Mouse (Mus musculus): ENCODE measurements at regions not wholly inside any gene's neighbourhood (a gene's known extent, or its start where the extent isn't known, plus 50 kb on each side); places are given as distances from the start of the nearest gene placed in this dataset.
"Not testable (repeated sequence)": the region's sequence is repeated elsewhere in the genome, so short reads cannot be mapped to it uniquely, and the experiment has no call there.

GRCm38 (mm10) chr3:112384641-112385040, 874.0 kb downstream of the Amy2a5 start:
- no peak for ATAC-seq
- Histone ChIP-seq H3K9me3 (replicated peaks) (no peaks in the 10 kb centered on the region), H3K27ac (no peak overlapping the region), H3K36me3 (ENCODE audit: poor library complexity, severe bottlenecking) (no peaks in the 10 kb centered on the region), H3K4me3 (no peak overlapping the region), H3K9ac (no peak overlapping the region), H3K4me1 (no peaks in the 10 kb centered on the region), H3K27me3 (no peaks in the 10 kb centered on the region), H3K4me2 (no peak overlapping the region)
- WGBS = 82% methylated on average over 2 of the region's 2 CpGs

GRCm38 (mm10) chr3:112345866-112346265, 912.8 kb downstream of the Amy2a5 start:
- H3K9me3 ChIP-seq (replicated peaks) = no peaks in the 10 kb centered on the region
- H3K9ac ChIP-seq = no peak overlapping the region
- no peaks in the 10 kb centered on the region for H3K27me3 ChIP-seq
- ATAC-seq = no peak
- 78% methylated on average over 2 of the region's 2 CpGs for WGBS
- H3K4me3 ChIP-seq = no peak overlapping the region
- H3K4me2 ChIP-seq = no peak overlapping the region
- no peaks in the 10 kb centered on the region for H3K4me1 ChIP-seq
- no peaks in the 10 kb centered on the region for H3K36me3 ChIP-seq (ENCODE audit: poor library complexity, severe bottlenecking)
- no peak overlapping the region for H3K27ac ChIP-seq

- H3K27me3 ChIP-seq = no peaks in the 10 kb centered on the region
- H3K9ac ChIP-seq = no peak overlapping the region
- no peak overlapping the region for H3K27ac ChIP-seq
- no peaks in the 10 kb centered on the region for H3K9me3 ChIP-seq (replicated peaks)
- H3K4me2 ChIP-seq = no peak overlapping the region
- no peaks in the 10 kb centered on the region for H3K4me1 ChIP-seq
- 95% methylated on average over 4 of the region's 4 CpGs for WGBS
- ATAC-seq = no peak
- H3K36me3 ChIP-seq (ENCODE audit: poor library complexity, severe bottlenecking) = no peaks in the 10 kb centered on the region
- H3K4me3 ChIP-seq = no peak overlapping the region
Observed at GRCm38 (mm10) chr3:112331171-112331570, 927.5 kb downstream of the Amy2a5 start.

GRCm38 (mm10) chr3:112325348-112325747, 933.3 kb downstream of the Amy2a5 start:
- Histone ChIP-seq H3K27me3 (no peaks in the 10 kb centered on the region), H3K36me3 (ENCODE audit: poor library complexity, severe bottlenecking) (no peaks in the 10 kb centered on the region), H3K4me1 (no peaks in the 10 kb centered on the region), H3K9ac (no peak overlapping the region), H3K4me2 (no peak overlapping the region), H3K9me3 (replicated peaks) (no peaks in the 10 kb centered on the region), H3K27ac (no peak overlapping the region), H3K4me3 (no peak overlapping the region)
- whole genome bisulfite sequencing = 71% methylated on average over 2 of the region's 2 CpGs
- peak; percentile 58; the same call in 1 of the 2 replicates for ATAC-seq

- H3K9ac ChIP-seq; H3K9me3 ChIP-seq (replicated peaks); ATAC-seq; H3K4me1 ChIP-seq; H3K27me3 ChIP-seq; H3K4me2 ChIP-seq; H3K27ac ChIP-seq; H3K36me3 ChIP-seq (ENCODE audit: poor library complexity, severe bottlenecking); H3K4me3 ChIP-seq: not testable (repeated sequence)
- 92% methylated on average over 11 of the region's 11 CpGs for WGBS
Observed at GRCm38 (mm10) chr3:112321196-112321595, 937.4 kb downstream of the Amy2a5 start.

- ATAC-seq = no peak
- 70% methylated on average over 2 of the region's 2 CpGs for WGBS
- H3K9me3 ChIP-seq (replicated peaks) = no peaks in the 10 kb centered on the region
- H3K36me3 ChIP-seq (ENCODE audit: poor library complexity, severe bottlenecking) = no peaks in the 10 kb centered on the region
- H3K4me3 ChIP-seq = no peak overlapping the region
- no peaks in the 10 kb centered on the region for H3K4me1 ChIP-seq
- no peak overlapping the region for H3K27ac ChIP-seq
- H3K9ac ChIP-seq = no peak overlapping the region
- H3K4me2 ChIP-seq = no peak overlapping the region
- no peaks in the 10 kb centered on the region for H3K27me3 ChIP-seq
Observed at GRCm38 (mm10) chr3:112278785-112279430, 979.7 kb downstream of the Amy2a5 start.

- Histone ChIP-seq H3K36me3 (ENCODE audit: poor library complexity, severe bottlenecking) (no peaks in the 10 kb centered on the region), H3K9ac (no peak overlapping the region), H3K4me2 (no peak overlapping the region), H3K4me3 (no peak overlapping the region), H3K27me3 (no peaks in the 10 kb centered on the region), H3K4me1 (no peaks in the 10 kb centered on the region), H3K27ac (no peak overlapping the region), H3K9me3 (replicated peaks) (no peaks in the 10 kb centered on the region)
- ATAC-seq = no peak; the same call in 1 of the 2 replicates
- 6% methylated on average over 1 of the region's 1 CpGs for WGBS
Observed at GRCm38 (mm10) chr3:112261334-112262101, 997.1 kb downstream of the Amy2a5 start.

- H3K9me3 ChIP-seq (replicated peaks); H3K4me1 ChIP-seq; H3K27me3 ChIP-seq; H3K27ac ChIP-seq; H3K4me2 ChIP-seq; H3K4me3 ChIP-seq; H3K9ac ChIP-seq; ATAC-seq; H3K36me3 ChIP-seq (ENCODE audit: poor library complexity, severe bottlenecking): not testable (repeated sequence)
- 81% methylated on average over 2 of the region's 2 CpGs for WGBS
Observed at GRCm38 (mm10) chr3:112242986-112243385, 1015.7 kb downstream of the Amy2a5 start.

- H3K27ac ChIP-seq = no peak overlapping the region
- no peak overlapping the region for H3K4me3 ChIP-seq
- no peaks in the 10 kb centered on the region for H3K4me1 ChIP-seq
- WGBS = 12% methylated on average over 1 of the region's 1 CpGs
- no peaks in the 10 kb centered on the region for H3K9me3 ChIP-seq (replicated peaks)
- no peaks in the 10 kb centered on the region for H3K36me3 ChIP-seq (ENCODE audit: poor library complexity, severe bottlenecking)
- H3K27me3 ChIP-seq = no peaks in the 10 kb centered on the region
- H3K4me2 ChIP-seq = no peak overlapping the region
- ATAC-seq = no peak
- H3K9ac ChIP-seq = no peak overlapping the region
Observed at GRCm38 (mm10) chr3:112239626-112240120, 1019.0 kb downstream of the Amy2a5 start.

All from forebrain, embryonic 13.5 days (tissue).